Mouse (Mus musculus) CH12.LX (cell line): Measurements from ENCODE around the gene Flt1. TPM values are rescaled to one million over a fixed set of nuclear protein-coding genes. Genes with fewer than 3 reads are reported as not detected.

Experiments used
- DNase-seq: peaks from one replicate; pipeline ENCODE4 v3.0.0-alpha.2; 2013; ENCODE audit errors: extremely low read depth
- H3K27ac ChIP-seq: 2 replicates; pipeline ENCODE4 v1.5.1; 2012; ENCODE audit warnings: low read depth, mild to moderate bottlenecking, control low read depth, moderate library complexity; ENCODE audit not compliant: insufficient read depth
- H3K27me3 ChIP-seq: replicated peaks from 2 replicates; pipeline ENCODE3; 2012; ENCODE audit warnings: inconsistent platforms
- H3K36me3 ChIP-seq, 2 experiments: replicated peaks in 1 of 2; 2 replicates each; pipeline versions ENCODE3 to v1.6.1; 2012; ENCODE audit warnings: inconsistent platforms in 1 of 2, low read length in 1 of 2, mild to moderate bottlenecking in 1 of 2, mixed read lengths in 1 of 2, moderate library complexity in 1 of 2; ENCODE audit not compliant: control insufficient read depth in 1 of 2, insufficient read depth in 1 of 2
- H3K4me1 ChIP-seq, 2 experiments: 2 replicates each; pipeline ENCODE4 v1.6.1; 2012; ENCODE audit warnings: inconsistent platforms in 1 of 2, moderate library complexity in 1 of 2; ENCODE audit not compliant: insufficient read depth in 2 of 2, control insufficient read depth in 1 of 2
- H3K4me2 ChIP-seq: 2 replicates; pipeline ENCODE4 v1.6.1; 2012; ENCODE audit warnings: low read depth, mild to moderate bottlenecking, control low read depth; ENCODE audit not compliant: poor library complexity, insufficient read depth, severe bottlenecking
- H3K4me3 ChIP-seq, 3 experiments: fragments of 150-350 bp in 1 of 3; sonication (generic) in 1 of 3; replicated peaks in 1 of 3; 2 replicates each; pipeline versions ENCODE3 to v1.5.1; 2011 to 2012; ENCODE audit warnings: low read depth in 2 of 3, low read length in 2 of 3, mild to moderate bottlenecking in 2 of 3, moderate library complexity in 2 of 3, control low read depth in 1 of 3, improper control_type of control experiment in 1 of 3, inconsistent platforms in 1 of 3, mixed read lengths in 1 of 3; ENCODE audit not compliant: poor library complexity in 1 of 3
- H3K79me2 ChIP-seq: replicated peaks from 2 replicates; pipeline ENCODE4 v1.6.1; 2012; ENCODE audit warnings: mild to moderate bottlenecking, moderate library complexity; ENCODE audit not compliant: control insufficient read depth, poor library complexity, insufficient read depth, severe bottlenecking; ENCODE audit errors: extremely low read depth
- H3K9ac ChIP-seq: 2 replicates; pipeline ENCODE4 v1.6.1; 2012; ENCODE audit warnings: low read depth, mild to moderate bottlenecking, control low read depth, moderate library complexity; ENCODE audit not compliant: insufficient read depth
- H3K9me3 ChIP-seq: replicated peaks from 2 replicates; pipeline ENCODE3; 2012; ENCODE audit warnings: low read length, inconsistent platforms, mixed read lengths
- BHLHE40 ChIP-seq: IDR thresholded peaks from 2 replicates; pipeline ENCODE4 v1.6.1; 2011; ENCODE audit warnings: mild to moderate bottlenecking, low read depth, low read length, improper control_type of control experiment
- CHD1 ChIP-seq: IDR thresholded peaks from 2 replicates; pipeline ENCODE4 v1.6.1; 2012; ENCODE audit warnings: low read depth, low read length, improper control_type of control experiment, inconsistent platforms
- CHD2 ChIP-seq: IDR thresholded peaks from 2 replicates; pipeline ENCODE4 v1.6.1; 2011; ENCODE audit warnings: low read length, improper control_type of control experiment
- E2F4 ChIP-seq: IDR thresholded peaks from 2 replicates; pipeline ENCODE4 v1.6.1; 2011; ENCODE audit warnings: low read depth, low read length, improper control_type of control experiment; ENCODE audit not compliant: insufficient replicate concordance
- ELF1 ChIP-seq: IDR thresholded peaks from 2 replicates; pipeline ENCODE4 v1.6.1; 2014; ENCODE audit warnings: low read depth, mild to moderate bottlenecking, inconsistent platforms, low read length, improper control_type of control experiment
- GABPA ChIP-seq: IDR thresholded peaks from 2 replicates; pipeline ENCODE4 v1.6.1; 2012; ENCODE audit warnings: low read depth, low read length, improper control_type of control experiment, inconsistent platforms; ENCODE audit not compliant: insufficient replicate concordance
- HCFC1 ChIP-seq: IDR thresholded peaks from 2 replicates; pipeline ENCODE4 v1.6.1; 2012; ENCODE audit warnings: low read depth, mild to moderate bottlenecking, inconsistent platforms, low read length, improper control_type of control experiment
- IRF4 ChIP-seq: IDR thresholded peaks from 2 replicates; pipeline ENCODE4 v1.6.1; 2014; ENCODE audit warnings: low read depth, mild to moderate bottlenecking, inconsistent platforms, low read length, improper control_type of control experiment
- JUN ChIP-seq: IDR thresholded peaks from 2 replicates; pipeline ENCODE4 v1.6.1; 2011; ENCODE audit warnings: low read depth, mild to moderate bottlenecking, low read length, improper control_type of control experiment, moderate library complexity; ENCODE audit not compliant: insufficient read depth
- JUND ChIP-seq: conservative IDR thresholded peaks from 2 replicates; pipeline ENCODE4 v1.6.1; 2011; ENCODE audit warnings: low read depth, low read length, improper control_type of control experiment
- MAX ChIP-seq: IDR thresholded peaks from 2 replicates; pipeline ENCODE4 v1.6.1; 2011; ENCODE audit warnings: low read length, improper control_type of control experiment
- MXI1 ChIP-seq: IDR thresholded peaks from 2 replicates; pipeline ENCODE4 v1.6.1; 2011; ENCODE audit warnings: mild to moderate bottlenecking, low read depth, low read length, improper control_type of control experiment
- NRF1 ChIP-seq: IDR thresholded peaks from 2 replicates; pipeline ENCODE4 v1.6.1; 2014; ENCODE audit warnings: low read depth, mild to moderate bottlenecking, inconsistent platforms, low read length, improper control_type of control experiment, moderate library complexity
- PAX5 ChIP-seq: IDR thresholded peaks from 2 replicates; pipeline ENCODE4 v1.6.1; 2012; ENCODE audit warnings: low read length, inconsistent platforms, mixed read lengths
- POLR2A ChIP-seq: IDR thresholded peaks from 2 replicates; pipeline ENCODE4 v1.6.1; 2011; ENCODE audit warnings: low read depth, mild to moderate bottlenecking, improper control_type of control experiment, low read length
- POLR2AphosphoS2 ChIP-seq: IDR thresholded peaks from 2 replicates; pipeline ENCODE4 v1.6.1; 2011; ENCODE audit warnings: low read depth, low read length, improper control_type of control experiment
- RCOR1 ChIP-seq: conservative IDR thresholded peaks from 2 replicates; pipeline ENCODE4 v1.6.1; 2012; ENCODE audit warnings: low read depth, mild to moderate bottlenecking, inconsistent platforms, low read length, improper control_type of control experiment
- SIN3A ChIP-seq: IDR thresholded peaks from 2 replicates; pipeline ENCODE4 v1.6.1; 2012; ENCODE audit warnings: low read length, improper control_type of control experiment, inconsistent platforms
- SMC3 ChIP-seq: IDR thresholded peaks from 2 replicates; pipeline ENCODE4 v1.6.1; 2011; ENCODE audit warnings: low read depth, low read length, improper control_type of control experiment
- TBP ChIP-seq: conservative IDR thresholded peaks from 2 replicates; pipeline ENCODE4 v1.6.1; 2011; ENCODE audit warnings: low read depth, low read length, improper control_type of control experiment
- USF2 ChIP-seq: conservative IDR thresholded peaks from 2 replicates; pipeline ENCODE4 v1.6.1; 2011; ENCODE audit warnings: low read depth, low read length, improper control_type of control experiment
- ZC3H11A ChIP-seq: IDR thresholded peaks from 2 replicates; pipeline ENCODE4 v1.6.1; 2012; ENCODE audit warnings: low read depth, mild to moderate bottlenecking, inconsistent platforms, low read length, improper control_type of control experiment
- dilution Hi-C: fragments of 300-500 bp; cut with MboI; formaldehyde crosslinking; loops from 2 replicates; pipeline ENCODE4 v1.14.3; 2020; ENCODE audit warnings: low sequenced_read_pairs; ENCODE audit not compliant: extremely low pct_unique_long_range_greater_than_20kb, extremely low pct_ligation_motif_present
- in situ Hi-C: fragments of 300-500 bp; cut with MboI; formaldehyde crosslinking; loops from 3 replicates; pipeline ENCODE4 v1.14.3; 2019; ENCODE audit warnings: low sequenced_read_pairs, low pct_ligation_motif_present, low pct_unique_long_range_greater_than_20kb, mixed read lengths
- polyA plus RNA-seq: library from polyadenylated mRNA; unstranded; fragments of >175 nt; gene quantifications from 2 replicates; pipeline ENCODE4 v1.2.1, GENCODE M21; 2012; ENCODE audit warnings: low read depth; ENCODE audit not compliant: insufficient read length
- total RNA-seq, 2 experiments: library from RNA; depleted of rRNA; stranded (reverse); fragments of 300-350 nt in 1 of 2; fragments of >200 nt in 1 of 2; gene quantifications; 2 replicates each; pipeline ENCODE4 v1.2.3; 2012 to 2014

Gene Flt1
- total RNA-seq (2012; rRNA removed) (0.29 and 0.47 TPM in 2 replicates), total RNA-seq (2014; rRNA removed) (0.26 and 0.27 TPM in 2 replicates), polyA plus RNA-seq (0.85 and 0.94 TPM in 2 replicates)

GRCm38 (mm10) chr5:147725831-147726700, at the start of gene Flt1:
TSS of gene Flt1 (minus strand) at chr5:147726011.
- H3K4me3 ChIP-seq, result no peak within 1 kb of the TSS
- H3K9me3 ChIP-seq, result peaks cover 17% of the 10 kb centered on the region
- in situ Hi-C loops (no loop called here), dilution Hi-C loops (no loop called here)
- no peaks in the 10 kb centered on the region for H3K36me3 ChIP-seq
- peaks cover 0 to 12% of the 10 kb centered on the region in 2 experiments; a peak in 2 of 4 replicates for H3K4me1 ChIP-seq
- no peak within 1 kb of the TSS for H3K9ac ChIP-seq
- no peak within 1 kb of the TSS for H3K27ac ChIP-seq
- H3K27me3 ChIP-seq, result no peaks in the 10 kb centered on the region
- H3K4me2 ChIP-seq, result no peak within 1 kb of the TSS
- TF ChIP-seq MAX (no peak), BHLHE40 (no peak), HCFC1 (no peak), GABPA (no peak), JUN (no peak), CHD2 (no peak), CHD1 (no peak), POLR2A (no peak), NRF1 (no peak), ELF1 (no peak), SIN3A (no peak), USF2 (no peak), PAX5 (no peak), JUND (no peak), RCOR1 (no peak), IRF4 (no peak), POLR2AphosphoS2 (no peak)
- DNase-seq, result no peak
- no peaks in the 10 kb centered on the region for H3K79me2 ChIP-seq

- Histone ChIP-seq H3K27me3 (no peaks in the 10 kb centered on the region), H3K36me3 (no peaks in the 10 kb centered on the region), H3K9ac (no peak overlapping the region), H3K27ac (no peak overlapping the region), H3K4me1 (no peaks in the 10 kb centered on the region), H3K4me3 (no peak overlapping the region), H3K4me2 (no peak overlapping the region), H3K9me3 (no peaks in the 10 kb centered on the region), H3K79me2 (no peaks in the 10 kb centered on the region)
- dilution Hi-C loops (no loop called here), in situ Hi-C loops (no loop called here)
- TF ChIP-seq SMC3 (no peak), E2F4 (no peak), CHD2 (no peak), ZC3H11A (no peak), MXI1 (no peak), TBP (no peak), JUN (no peak)
- no peak for DNase-seq
Observed at GRCm38 (mm10) chr5:147775222-147775621, 49.4 kb upstream of the Flt1 start.
